Mouse (Mus musculus) forebrain, embryonic 16.5 days (tissue): Measurements from ENCODE around the gene Thada. TPM values are rescaled to one million over a fixed set of nuclear protein-coding genes. Genes with fewer than 3 reads are reported as not detected.
"Not testable (repeated sequence)": the region's sequence is repeated elsewhere in the genome, so short reads cannot be mapped to it uniquely, and the experiment has no call there.

Experiments used
- ATAC-seq: fragments of 200-750 bp; cut with Nextera tagmentation; 2 replicates; pipeline ENCODE4 v1.8.0; 2017; ENCODE audit warnings: mild to moderate bottlenecking, moderate library complexity
- H3K27ac ChIP-seq: fragments of 300-500 bp; sonication (generic); 2 replicates; pipeline ENCODE4 v1.5.1; 2014; ENCODE audit warnings: low read length, control low read depth
- H3K27me3 ChIP-seq: fragments of 300-500 bp; sonication (generic); replicated peaks from 2 replicates; pipeline ENCODE4 v1.6.1; 2014; ENCODE audit warnings: low read length; ENCODE audit not compliant: control insufficient read depth, insufficient read depth
- H3K36me3 ChIP-seq: fragments of 300-500 bp; sonication (generic); 2 replicates; pipeline ENCODE4 v1.6.1; 2014; ENCODE audit not compliant: control insufficient read depth, insufficient read depth
- H3K4me1 ChIP-seq: fragments of 300-500 bp; sonication (generic); replicated peaks from 2 replicates; pipeline ENCODE4 v1.6.1; 2014; ENCODE audit warnings: low read length; ENCODE audit not compliant: control insufficient read depth, insufficient read depth
- H3K4me2 ChIP-seq: fragments of 300-500 bp; sonication (generic); 2 replicates; pipeline ENCODE4 v1.6.1; 2014; ENCODE audit warnings: mild to moderate bottlenecking, low read length, control low read depth
- H3K4me3 ChIP-seq: fragments of 300-500 bp; sonication (generic); replicated peaks from 2 replicates; pipeline ENCODE4 v1.5.1; 2014; ENCODE audit warnings: mild to moderate bottlenecking, low read length, control low read depth
- H3K9ac ChIP-seq: fragments of 300-500 bp; sonication (generic); replicated peaks from 2 replicates; pipeline ENCODE4 v1.6.1; 2014; ENCODE audit warnings: low read depth, low read length, control low read depth
- H3K9me3 ChIP-seq: fragments of 300-500 bp; sonication (generic); 2 replicates; pipeline ENCODE4 v1.6.1; 2016; ENCODE audit warnings: low read length; ENCODE audit not compliant: control insufficient read depth
- WGBS: fragments of 180-500 bp; shearing (Covaris S2); extraction: QIAGEN DNeasy Blood & Tissue Kit; methylation state at CpG from one replicate; pipeline ENCODE4 v1.1.7; 2014; 5-methylcytosine and 5-hydroxymethylcytosine counted together
- polyA plus RNA-seq: library from polyadenylated mRNA; unstranded; fragments of >200 nt; fragmentation: Nextera tagmentation; extraction: Ambion mirVana; gene quantifications from 2 replicates; pipeline ENCODE4 v1.2.1, GENCODE M21; 2015

The Thada gene
- polyA plus RNA-seq, 1 experiment from 2014 or later = 6.6 TPM

- H3K27ac ChIP-seq = no peak overlapping the region
- no peaks in the 10 kb centered on the region for H3K9me3 ChIP-seq
- no peak overlapping the region for H3K9ac ChIP-seq
- 92% methylated on average over 7 of the region's 7 CpGs for WGBS
- no peak overlapping the region for H3K4me2 ChIP-seq
- no peak for ATAC-seq
- no peak overlapping the region for H3K4me3 ChIP-seq
- no peaks in the 10 kb centered on the region for H3K4me1 ChIP-seq
- no peaks in the 10 kb centered on the region for H3K27me3 ChIP-seq
- H3K36me3 ChIP-seq = no peaks in the 10 kb centered on the region
Observed at GRCm38 (mm10) chr17:84236781-84237557, 229.0 kb downstream of the Thada start.

- Histone ChIP-seq H3K36me3 (no peaks in the 10 kb centered on the region), H3K9ac (no peak overlapping the region), H3K4me2 (no peak overlapping the region), H3K27me3 (no peaks in the 10 kb centered on the region), H3K4me3 (no peak overlapping the region), H3K9me3 (no peaks in the 10 kb centered on the region), H3K4me1 (no peaks in the 10 kb centered on the region), H3K27ac (no peak overlapping the region)
- no peak for ATAC-seq
- WGBS = 90% methylated on average over 4 of the region's 4 CpGs
Observed at GRCm38 (mm10) chr17:84235399-84235928, 230.5 kb downstream of the Thada start.

GRCm38 (mm10) chr17:84234785-84235184 lies 231.2 kb downstream of the Thada start:
- ATAC-seq, H3K36me3 ChIP-seq, H3K4me2 ChIP-seq, H3K27me3 ChIP-seq, H3K9me3 ChIP-seq, H3K9ac ChIP-seq, H3K4me1 ChIP-seq, H3K27ac ChIP-seq, H3K4me3 ChIP-seq: not testable (repeated sequence)
- WGBS = no CpG with 5 or more reads among the region's 4 CpGs

GRCm38 (mm10) chr17:84233758-84234157 lies 232.2 kb downstream of the Thada start:
- 91% methylated on average over 2 of the region's 2 CpGs for WGBS
- Histone ChIP-seq H3K27me3 (no peaks in the 10 kb centered on the region), H3K4me2 (no peak overlapping the region), H3K27ac (no peak overlapping the region), H3K4me3 (no peak overlapping the region), H3K36me3 (no peaks in the 10 kb centered on the region), H3K9me3 (no peaks in the 10 kb centered on the region), H3K4me1 (no peaks in the 10 kb centered on the region), H3K9ac (no peak overlapping the region)
- no peak for ATAC-seq

- no peak overlapping the region for H3K4me2 ChIP-seq
- no peak overlapping the region for H3K4me3 ChIP-seq
- ATAC-seq = no peak
- H3K27ac ChIP-seq = no peak overlapping the region
- no peaks in the 10 kb centered on the region for H3K27me3 ChIP-seq
- no peaks in the 10 kb centered on the region for H3K9me3 ChIP-seq
- H3K36me3 ChIP-seq = no peaks in the 10 kb centered on the region
- 94% methylated on average over 2 of the region's 2 CpGs for WGBS
- no peak overlapping the region for H3K9ac ChIP-seq
- no peaks in the 10 kb centered on the region; the same call in 1 of the 2 replicates for H3K4me1 ChIP-seq
Observed at GRCm38 (mm10) chr17:84231361-84231760, 234.6 kb downstream of the Thada start.

- no peaks in the 10 kb centered on the region for H3K36me3 ChIP-seq
- no peaks in the 10 kb centered on the region; the same call in 1 of the 2 replicates for H3K4me1 ChIP-seq
- no peaks in the 10 kb centered on the region for H3K9me3 ChIP-seq
- no peak overlapping the region for H3K4me2 ChIP-seq
- no peaks in the 10 kb centered on the region for H3K27me3 ChIP-seq
- 90% methylated on average over 2 of the region's 2 CpGs for WGBS
- no peak overlapping the region for H3K9ac ChIP-seq
- no peak overlapping the region for H3K4me3 ChIP-seq
- no peak overlapping the region for H3K27ac ChIP-seq
- ATAC-seq = no peak
Observed at GRCm38 (mm10) chr17:84228223-84228622, 237.8 kb downstream of the Thada start.

- no peaks in the 10 kb centered on the region for H3K9me3 ChIP-seq
- no peaks in the 10 kb centered on the region; the same call in 1 of the 2 replicates for H3K4me1 ChIP-seq
- H3K27ac ChIP-seq = no peak overlapping the region
- no peak overlapping the region for H3K4me2 ChIP-seq
- peak; percentile 49; the same call in 1 of the 2 replicates for ATAC-seq
- no peaks in the 10 kb centered on the region for H3K27me3 ChIP-seq
- no peaks in the 10 kb centered on the region for H3K36me3 ChIP-seq
- H3K9ac ChIP-seq = no peak overlapping the region
- H3K4me3 ChIP-seq = no peak overlapping the region
- WGBS = 80% methylated on average over 6 of the region's 6 CpGs
Observed at GRCm38 (mm10) chr17:84226681-84227080, 239.3 kb downstream of the Thada start.

- H3K36me3 ChIP-seq = no peaks in the 10 kb centered on the region
- no peak overlapping the region for H3K4me2 ChIP-seq
- no peak overlapping the region for H3K27ac ChIP-seq
- no peaks in the 10 kb centered on the region; the same call in 1 of the 2 replicates for H3K4me1 ChIP-seq
- WGBS = 59% methylated on average over 5 of the region's 5 CpGs
- no peak overlapping the region for H3K4me3 ChIP-seq
- no peak for ATAC-seq
- no peak overlapping the region for H3K9ac ChIP-seq
- no peaks in the 10 kb centered on the region for H3K27me3 ChIP-seq
- no peaks in the 10 kb centered on the region for H3K9me3 ChIP-seq
Observed at GRCm38 (mm10) chr17:84226231-84226630, 239.8 kb downstream of the Thada start.

GRCm38 (mm10) chr17:84224217-84224887 lies 241.7 kb downstream of the Thada start:
- Histone ChIP-seq H3K4me2 (no peak overlapping the region), H3K36me3 (no peaks in the 10 kb centered on the region), H3K9ac (no peak overlapping the region), H3K4me1 (no peaks in the 10 kb centered on the region; the same call in 1 of the 2 replicates), H3K27ac (no peak overlapping the region), H3K9me3 (no peaks in the 10 kb centered on the region), H3K4me3 (no peak overlapping the region), H3K27me3 (no peaks in the 10 kb centered on the region)
- 64% methylated on average over 15 of the region's 15 CpGs for WGBS
- ATAC-seq = no peak
